Mouse (Mus musculus): ENCODE results near the gene Ring1. TPM values are rescaled to one million over a fixed set of nuclear protein-coding genes. Genes with fewer than 3 reads are reported as not detected.

Ring1 gene
- polyA plus RNA-seq (2017; shearing (Covaris generic)): 15.2 TPM

DNA sequence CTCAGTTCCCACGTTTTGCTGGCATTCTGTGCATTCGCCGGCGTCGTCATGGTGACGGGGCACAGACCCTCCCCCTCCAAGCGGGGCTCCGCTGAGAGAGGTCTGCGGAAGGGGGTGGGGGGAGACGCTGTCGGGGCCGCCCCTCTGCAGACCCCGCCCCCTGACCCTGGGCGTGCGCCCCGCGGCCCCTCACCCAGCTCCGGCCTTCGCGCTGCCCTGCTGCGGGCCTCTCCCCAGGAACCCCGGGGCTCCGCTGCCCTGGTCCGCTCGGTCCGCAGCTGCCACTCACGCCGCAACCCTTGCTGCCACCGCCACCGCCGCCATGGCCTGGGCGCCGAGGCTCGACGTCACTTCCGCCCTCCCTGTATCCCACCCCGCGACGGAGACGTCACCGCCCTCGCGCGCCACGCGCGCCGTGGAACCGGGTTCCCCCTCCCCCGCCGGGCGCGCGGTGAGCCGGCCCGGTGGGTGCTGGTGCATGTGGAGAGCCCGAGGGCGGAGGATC lies at the start of gene Ring1:
TSS of gene Ring1 (minus strand) at position 364 of the 505 bp plus-strand sequence.

DNA sequence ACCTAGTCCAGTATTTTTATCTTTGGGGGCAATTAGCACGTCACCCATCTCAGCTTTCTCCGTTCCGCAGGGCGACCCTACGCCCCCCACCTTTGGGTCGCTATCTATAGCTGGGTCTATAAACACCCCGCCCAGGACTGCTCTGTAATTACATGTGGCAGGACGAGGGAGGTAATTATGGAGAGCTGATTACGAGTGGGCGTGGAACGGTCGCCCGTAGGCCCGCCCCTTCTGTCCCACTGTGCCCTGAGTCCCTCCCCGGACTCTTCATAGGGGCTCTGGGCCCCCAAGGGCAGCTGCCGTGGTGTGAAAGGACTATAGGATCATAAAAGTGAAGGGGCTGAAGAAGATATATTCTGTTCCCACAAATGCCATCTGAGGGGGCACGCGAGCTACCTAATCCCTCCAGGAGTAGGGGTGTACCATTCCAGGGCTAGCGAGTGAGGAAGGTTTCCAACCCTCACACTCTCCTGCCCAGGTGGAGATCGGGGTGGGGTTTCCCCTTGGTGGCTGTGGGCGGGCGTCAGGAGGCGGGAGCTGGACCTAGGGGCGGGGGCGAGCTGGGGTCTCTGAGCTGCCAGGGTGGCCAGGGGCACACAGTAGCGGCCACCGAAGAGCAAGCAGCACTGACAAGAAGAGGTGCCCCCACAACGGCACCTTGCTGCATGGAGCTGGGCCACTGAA lies 14.5 kb upstream of the Ring1 start, which contains the start of gene Col11a2:
TSS of gene Col11a2 (plus strand) at position 560 of the 684 bp plus-strand sequence.

DNA sequence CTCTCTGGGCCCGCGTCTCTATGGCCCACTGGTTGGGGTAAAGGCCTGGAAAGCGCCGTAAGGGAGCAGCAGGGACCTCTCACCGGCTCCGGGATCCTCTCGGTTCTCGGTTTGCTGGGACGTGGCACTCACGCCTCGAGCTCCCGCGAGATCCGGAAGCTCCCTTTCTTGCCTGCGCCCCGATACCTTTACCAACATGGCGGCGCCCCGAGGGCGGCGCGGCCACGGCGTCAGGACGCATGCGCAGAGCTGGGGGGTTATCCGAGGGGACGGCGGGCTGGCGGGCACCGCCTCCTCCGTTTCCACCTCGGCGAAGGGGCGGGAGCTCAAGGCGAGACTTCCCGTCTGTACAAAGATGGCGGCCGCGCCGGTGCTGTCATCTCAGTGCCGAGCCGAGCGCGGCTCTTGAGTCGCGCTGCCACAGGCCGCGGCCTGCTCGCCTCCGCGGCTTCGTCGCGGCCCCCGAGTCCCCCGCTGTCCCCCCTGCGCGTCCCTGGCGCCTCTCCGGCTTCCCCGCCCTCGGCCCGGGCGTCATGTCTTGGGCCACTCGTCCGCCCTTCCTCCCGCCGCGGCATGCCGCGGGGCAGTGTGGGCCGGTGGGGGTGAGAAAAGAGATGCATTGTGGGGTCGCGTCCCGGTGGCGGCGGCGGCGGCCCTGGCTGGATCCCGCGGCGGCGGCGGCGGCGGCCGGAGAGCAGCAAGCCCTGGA lies 7.1 kb upstream of the Ring1 start, which contains the start of the genes Slc39a7 and Rxrb:
TSS of gene Slc39a7 (minus strand) at position 218 of the 709 bp plus-strand sequence.
TSS of gene Rxrb (plus strand) at position 348 of the 709 bp plus-strand sequence.

DNA sequence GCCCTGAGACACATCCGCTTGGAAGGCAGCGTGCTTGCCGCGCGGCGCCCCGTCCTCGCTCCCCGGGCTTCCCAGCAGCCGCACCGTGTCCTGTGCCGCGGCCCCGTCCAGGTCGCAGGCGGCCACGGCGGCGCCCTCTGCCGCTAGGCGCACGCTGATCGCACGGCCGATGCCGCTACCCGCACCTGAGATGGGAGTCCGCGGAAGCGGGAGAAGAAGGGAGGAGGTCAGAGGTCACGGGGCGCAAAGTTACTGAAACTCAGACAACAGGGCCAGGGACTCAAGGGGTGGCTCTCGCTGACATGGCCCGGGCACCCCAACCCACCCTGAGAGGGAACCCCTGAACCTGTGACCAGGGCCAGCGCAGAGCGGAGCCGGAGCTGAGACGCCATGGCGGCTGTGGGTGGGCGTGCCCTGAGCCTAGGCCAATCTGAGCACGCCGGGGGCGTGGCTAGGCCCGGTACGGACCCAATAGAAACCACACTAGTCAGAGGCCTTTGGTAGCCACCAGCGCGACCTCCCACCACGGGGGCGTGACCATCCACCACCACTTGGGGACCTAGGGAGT lies 3.3 kb upstream of the Ring1 start, which contains the start of gene H2-Ke6:
TSS of gene H2-Ke6 (minus strand) at position 405 of the 568 bp plus-strand sequence.

DNA sequence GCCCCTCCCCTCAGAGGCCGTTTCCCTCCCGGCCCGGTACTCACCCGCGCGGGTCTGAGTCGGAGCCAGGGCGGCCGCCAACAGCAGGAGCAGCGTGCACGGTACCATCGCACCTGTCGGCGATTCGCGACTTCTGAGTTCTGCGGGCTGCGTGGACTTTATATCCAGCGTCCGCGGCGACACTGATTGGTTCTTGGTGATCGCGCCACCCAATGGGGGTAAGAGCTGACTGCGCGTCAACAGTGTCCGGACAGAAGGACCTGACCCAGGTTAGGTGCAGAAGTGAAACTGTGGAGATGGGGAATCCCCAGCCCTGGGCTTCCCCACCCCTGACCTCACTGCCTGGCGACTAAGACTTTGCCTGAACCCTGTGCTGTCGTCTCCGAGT lies 24.3 kb downstream of the Ring1 start, which contains the start of gene H2-K1:
TSS of gene H2-K1 (minus strand) at position 198 of the 388 bp plus-strand sequence.

Other genes starting within 250 kb of the Ring1 start
- gene Angptl4, start 242.8 kb downstream of the Ring1 start, polyA plus RNA-seq (2017; shearing (Covaris generic)): 3.4 TPM
- 3.2 TPM for gene Kank3, start 214.2 kb downstream of the Ring1 start, polyA plus RNA-seq (2017; shearing (Covaris generic))
- 1,412 TPM for gene Rps28, start 200.1 kb downstream of the Ring1 start, polyA plus RNA-seq (2017; shearing (Covaris generic))
- 422 TPM for gene Ndufa7, start 200.1 kb downstream of the Ring1 start, polyA plus RNA-seq (2017; shearing (Covaris generic))
- gene Cd320, start 181.6 kb downstream of the Ring1 start, polyA plus RNA-seq (2017; shearing (Covaris generic)): 26.2 TPM
- not detected for gene Gm7029, start 150.8 kb downstream of the Ring1 start, polyA plus RNA-seq (2017; shearing (Covaris generic))
- gene Kifc1, start 134.0 kb downstream of the Ring1 start, polyA plus RNA-seq (2017; shearing (Covaris generic)): 5.5 TPM
- 4.0 TPM for gene Platr17, start 119.5 kb downstream of the Ring1 start, polyA plus RNA-seq (2017; shearing (Covaris generic))
- 143 TPM for gene Daxx, start 115.3 kb downstream of the Ring1 start, polyA plus RNA-seq (2017; shearing (Covaris generic))
- 701 TPM for gene Tapbp, start 108.8 kb downstream of the Ring1 start, polyA plus RNA-seq (2017; shearing (Covaris generic))
- 23.0 TPM for gene Zbtb22, start 108.8 kb downstream of the Ring1 start, polyA plus RNA-seq (2017; shearing (Covaris generic))
- 107 TPM for gene Rgl2, start 95.1 kb downstream of the Ring1 start, polyA plus RNA-seq (2017; shearing (Covaris generic))
- gene Pfdn6, start 84.3 kb downstream of the Ring1 start, polyA plus RNA-seq (2017; shearing (Covaris generic)): 152 TPM
- 76.0 TPM for gene Wdr46, start 84.0 kb downstream of the Ring1 start, polyA plus RNA-seq (2017; shearing (Covaris generic))
- gene B3galt4, start 73.2 kb downstream of the Ring1 start, polyA plus RNA-seq (2017; shearing (Covaris generic)): 46.4 TPM
- gene Vps52, start 68.9 kb downstream of the Ring1 start, polyA plus RNA-seq (2017; shearing (Covaris generic)): 90.1 TPM
- gene Rps18, start 68.7 kb downstream of the Ring1 start, polyA plus RNA-seq (2017; shearing (Covaris generic)): 3,509 TPM
- gene H2-K1, start 24.3 kb downstream of the Ring1 start, polyA plus RNA-seq (2017; shearing (Covaris generic)): 12,738 TPM
- gene H2-Ke6, start 3.4 kb upstream of the Ring1 start, polyA plus RNA-seq (2017; shearing (Covaris generic)): 37.9 TPM
- gene Slc39a7, start 7.0 kb upstream of the Ring1 start, polyA plus RNA-seq (2017; shearing (Covaris generic)): 157 TPM
- 23.4 TPM for gene Rxrb, start 7.1 kb upstream of the Ring1 start, polyA plus RNA-seq (2017; shearing (Covaris generic))
- gene Col11a2, start 14.8 kb upstream of the Ring1 start, polyA plus RNA-seq (2017; shearing (Covaris generic)): 2.1 TPM
- 37.0 TPM for gene H2-Oa, start 67.7 kb upstream of the Ring1 start, polyA plus RNA-seq (2017; shearing (Covaris generic))
- 119 TPM for gene H2-DMa, start 94.9 kb upstream of the Ring1 start, polyA plus RNA-seq (2017; shearing (Covaris generic))
- 109 TPM for gene Brd2, start 98.0 kb upstream of the Ring1 start, polyA plus RNA-seq (2017; shearing (Covaris generic))
- 5.8 TPM for gene H2-DMb2, start 118.6 kb upstream of the Ring1 start, polyA plus RNA-seq (2017; shearing (Covaris generic))
- 1.5 TPM for gene H2-DMb1, start 128.4 kb upstream of the Ring1 start, polyA plus RNA-seq (2017; shearing (Covaris generic))
- 423 TPM for gene Tap1, start 162.9 kb upstream of the Ring1 start, polyA plus RNA-seq (2017; shearing (Covaris generic))
- gene Psmb9, start 163.1 kb upstream of the Ring1 start, polyA plus RNA-seq (2017; shearing (Covaris generic)): 573 TPM
- gene Psmb8, start 173.0 kb upstream of the Ring1 start, polyA plus RNA-seq (2017; shearing (Covaris generic)): 1,461 TPM
- 432 TPM for gene Tap2, start 178.8 kb upstream of the Ring1 start, polyA plus RNA-seq (2017; shearing (Covaris generic))
- gene H2-Ob, start 214.2 kb upstream of the Ring1 start, polyA plus RNA-seq (2017; shearing (Covaris generic)): 94.0 TPM
- gene H2-Ab1, start 233.0 kb upstream of the Ring1 start, polyA plus RNA-seq (2017; shearing (Covaris generic)): 19.6 TPM